Mouse (Mus musculus): ENCODE measurements around the gene Mefv.
"Not testable (repeated sequence)": the region's sequence is repeated elsewhere in the genome, so short reads cannot be mapped to it uniquely, and the experiment has no call there.

The Mefv gene

GRCm38 (mm10) chr16:3717980-3718379, at the start of gene Mefv:
Mefv (minus strand) TSS chr16:3718097.
- no peak for DNase-seq (ENCODE audit: low read depth, low spot score)

GRCm38 (mm10) chr16:3748976-3749375, 31.1 kb upstream of the Mefv start:
- DNase-seq (ENCODE audit: low read depth, low spot score), result no peak

GRCm38 (mm10) chr16:3745656-3746055, 27.8 kb upstream of the Mefv start:
- no peak for DNase-seq (ENCODE audit: low read depth, low spot score)

- DNase-seq (ENCODE audit: low read depth, low spot score), result no peak
Observed at GRCm38 (mm10) chr16:3744186-3744700, 26.3 kb upstream of the Mefv start.

- DNase-seq (ENCODE audit: low read depth, low spot score), result peak; percentile 97
Observed at GRCm38 (mm10) chr16:3743503-3744185, 25.7 kb upstream of the Mefv start, which contains the start of gene Zfp263. Zfp263 (plus strand) TSS chr16:3744093.

- no peak for DNase-seq (ENCODE audit: low read depth, low spot score)
Observed at GRCm38 (mm10) chr16:3742466-3742865, 24.6 kb upstream of the Mefv start.

- DNase-seq (ENCODE audit: low read depth, low spot score), result no peak
Observed at GRCm38 (mm10) chr16:3733198-3733732, 15.4 kb upstream of the Mefv start.

- no peak for DNase-seq (ENCODE audit: low read depth, low spot score)
Observed at GRCm38 (mm10) chr16:3732612-3733011, 14.7 kb upstream of the Mefv start.

- DNase-seq (ENCODE audit: low read depth, low spot score), result no peak
Observed at GRCm38 (mm10) chr16:3727980-3728720, 10.3 kb upstream of the Mefv start.

- no peak for DNase-seq (ENCODE audit: low read depth, low spot score)
Observed at GRCm38 (mm10) chr16:3723231-3723630, 5.3 kb upstream of the Mefv start.

GRCm38 (mm10) chr16:3714731-3715130, 3.2 kb downstream of the Mefv start:
- no peak for DNase-seq (ENCODE audit: low read depth, low spot score)

- DNase-seq (ENCODE audit: low read depth, low spot score), result no peak
Observed at GRCm38 (mm10) chr16:3706680-3707079, 11.2 kb downstream of the Mefv start.

- no peak for DNase-seq (ENCODE audit: low read depth, low spot score)
Observed at GRCm38 (mm10) chr16:3700893-3701292, 17.0 kb downstream of the Mefv start.

- no peak for DNase-seq (ENCODE audit: low read depth, low spot score)
Observed at GRCm38 (mm10) chr16:3699281-3699680, 18.6 kb downstream of the Mefv start.

GRCm38 (mm10) chr16:3689608-3690007, 28.3 kb downstream of the Mefv start:
- DNase-seq (ENCODE audit: low read depth, low spot score), result not testable (repeated sequence)

Measured in embryo, embryonic 11.5 days (tissue).